Mouse (Mus musculus) WW6 (cell line): ENCODE measurements around the gene Hoxb6.

Experiments used
- DNase-seq: peaks from one replicate; pipeline ENCODE4 v3.0.0-alpha.2; 2013; ENCODE audit warnings: low read depth, low spot score

Hoxb6 gene

DNA sequence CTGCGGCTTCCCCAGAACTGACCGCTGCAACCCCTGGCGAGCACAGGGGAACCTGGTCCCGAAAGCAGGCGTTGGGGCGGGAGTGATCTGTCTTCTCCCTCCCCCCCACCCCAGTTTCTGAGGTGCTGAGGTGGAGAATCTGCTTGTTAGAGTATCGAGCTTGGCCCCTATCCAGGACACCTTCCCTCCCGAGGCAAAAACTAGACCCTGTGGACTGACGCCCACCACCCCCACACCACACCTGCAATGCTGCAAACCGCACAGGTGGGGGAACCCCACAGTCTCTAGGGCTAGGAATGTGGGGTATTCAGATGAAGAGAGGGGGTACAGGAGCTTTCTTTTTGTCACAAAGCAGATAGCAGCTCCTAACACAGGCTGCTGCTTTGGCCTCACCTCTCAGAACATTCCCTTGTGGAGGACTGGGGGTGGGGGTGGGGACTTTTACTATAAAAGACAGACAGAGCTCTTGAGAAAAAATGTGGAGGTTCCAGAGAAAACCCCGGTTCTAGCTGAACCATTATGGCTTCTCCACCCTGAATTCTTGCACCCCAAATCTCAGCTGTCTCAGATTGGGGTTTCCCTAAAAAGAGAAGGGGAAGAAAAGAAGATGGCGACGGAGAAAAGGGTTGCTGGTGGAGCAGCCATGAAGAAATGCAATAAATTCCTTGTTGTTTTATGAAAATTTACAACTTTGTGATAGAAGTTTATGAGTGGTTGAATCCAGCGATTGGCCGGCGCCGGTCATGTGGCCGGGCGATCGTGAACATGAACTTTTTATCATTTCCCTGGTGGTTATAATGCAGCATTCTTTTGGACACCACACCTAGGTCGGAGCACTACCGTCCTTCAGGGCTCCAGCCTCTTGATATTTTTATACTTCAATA, at the start of gene Hoxb6:
TSS of gene Hoxb6 (plus strand) at position 796 of the 884 bp plus-strand sequence.
- no peak for DNase-seq

DNA sequence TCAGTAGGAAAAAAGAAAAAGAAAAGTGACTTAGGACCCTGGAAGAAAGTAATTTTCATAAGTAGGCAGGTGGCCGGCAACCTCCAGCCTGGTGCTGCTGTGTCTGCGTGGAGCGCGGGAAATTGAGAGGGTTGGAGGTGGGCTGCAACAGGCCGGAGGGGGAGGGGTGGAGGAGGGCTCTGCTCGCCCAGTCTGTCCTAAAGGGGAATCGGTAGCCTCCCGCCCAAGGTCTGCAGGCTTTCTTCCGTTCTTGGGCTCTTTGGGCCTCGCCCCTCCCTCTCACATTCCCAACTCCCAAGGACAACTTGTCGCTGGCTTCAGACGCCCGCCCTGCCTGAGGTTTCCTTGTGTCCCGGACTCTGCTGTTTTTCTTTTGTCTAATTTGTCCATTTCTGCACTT, 41.4 kb upstream of the Hoxb6 start:
- DNase-seq, result peak; percentile 81

DNA sequence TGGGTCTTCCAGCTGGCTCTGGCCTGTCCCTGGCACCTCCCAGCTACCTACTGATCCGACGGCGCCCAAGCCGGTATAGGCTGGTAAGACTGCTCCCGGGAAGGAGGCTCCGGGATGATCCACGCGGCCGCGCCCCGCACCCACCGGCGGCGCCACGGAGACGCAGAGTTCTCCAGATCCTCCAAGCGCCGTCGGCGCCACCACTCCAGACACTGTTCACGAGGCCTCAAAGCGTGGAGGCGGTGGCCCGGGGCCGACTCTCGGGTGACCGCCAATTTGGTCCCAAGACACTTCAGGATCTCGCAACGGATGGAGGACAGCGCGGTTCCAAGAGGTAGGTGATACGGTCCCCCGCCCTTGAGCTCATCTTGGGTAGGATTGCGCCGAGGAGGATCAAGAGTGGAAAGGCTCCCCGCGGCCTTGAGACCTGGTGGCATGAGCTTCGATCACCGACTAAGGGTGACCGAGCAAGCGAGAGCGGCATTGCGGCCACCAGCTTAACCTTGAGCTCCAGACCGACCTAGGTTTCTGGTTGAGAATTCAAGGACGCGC, 40.7 kb upstream of the Hoxb6 start:
- no peak for DNase-seq

DNA sequence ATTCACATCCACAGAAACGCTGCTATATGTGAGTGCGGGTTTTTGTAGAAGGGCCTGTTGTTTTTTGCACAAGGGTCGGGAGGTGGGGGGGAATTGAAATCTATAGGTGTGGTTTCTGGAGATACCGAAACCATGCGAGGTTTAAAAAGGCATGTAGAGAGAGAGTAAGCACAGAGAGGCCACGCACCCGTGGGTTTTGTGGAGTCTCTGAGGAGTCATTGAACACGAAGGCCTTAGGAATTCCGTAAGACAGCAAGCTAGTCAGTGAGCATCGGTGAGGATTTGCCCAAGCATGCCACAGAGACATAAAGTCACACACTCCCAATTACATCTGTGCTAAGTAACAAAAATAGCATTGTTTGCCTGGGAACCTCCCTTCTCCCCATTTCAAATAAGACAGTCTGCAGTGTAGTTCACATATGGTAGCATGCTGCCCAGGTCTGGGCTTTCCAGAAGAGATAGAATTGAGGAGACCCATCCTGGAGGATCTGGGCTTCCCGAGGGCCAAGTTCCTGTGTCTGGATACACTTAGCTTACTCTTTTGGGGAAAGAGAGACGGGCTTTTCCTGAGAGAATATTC, 39.6 kb upstream of the Hoxb6 start:
- no peak for DNase-seq

DNA sequence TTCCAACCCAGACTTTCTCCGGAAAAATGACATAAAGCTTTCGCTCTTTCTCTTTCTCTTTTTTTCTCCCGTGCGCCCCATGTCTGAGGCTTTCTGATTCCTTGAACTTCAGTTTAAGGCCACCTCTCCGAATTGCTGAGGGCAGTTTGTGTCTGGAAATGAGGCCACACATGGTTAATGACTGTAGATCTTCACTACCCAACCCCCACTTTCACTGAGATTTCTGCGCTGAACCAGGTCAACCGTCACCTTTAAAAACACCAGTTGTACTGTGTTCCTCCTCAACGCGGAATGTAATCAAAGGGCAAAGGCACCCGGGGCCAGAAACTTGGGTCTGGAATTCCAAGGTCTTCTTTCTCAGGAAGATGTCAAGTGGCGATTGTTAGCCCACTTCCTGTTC, 38.1 kb upstream of the Hoxb6 start:
- DNase-seq, result no peak

DNA sequence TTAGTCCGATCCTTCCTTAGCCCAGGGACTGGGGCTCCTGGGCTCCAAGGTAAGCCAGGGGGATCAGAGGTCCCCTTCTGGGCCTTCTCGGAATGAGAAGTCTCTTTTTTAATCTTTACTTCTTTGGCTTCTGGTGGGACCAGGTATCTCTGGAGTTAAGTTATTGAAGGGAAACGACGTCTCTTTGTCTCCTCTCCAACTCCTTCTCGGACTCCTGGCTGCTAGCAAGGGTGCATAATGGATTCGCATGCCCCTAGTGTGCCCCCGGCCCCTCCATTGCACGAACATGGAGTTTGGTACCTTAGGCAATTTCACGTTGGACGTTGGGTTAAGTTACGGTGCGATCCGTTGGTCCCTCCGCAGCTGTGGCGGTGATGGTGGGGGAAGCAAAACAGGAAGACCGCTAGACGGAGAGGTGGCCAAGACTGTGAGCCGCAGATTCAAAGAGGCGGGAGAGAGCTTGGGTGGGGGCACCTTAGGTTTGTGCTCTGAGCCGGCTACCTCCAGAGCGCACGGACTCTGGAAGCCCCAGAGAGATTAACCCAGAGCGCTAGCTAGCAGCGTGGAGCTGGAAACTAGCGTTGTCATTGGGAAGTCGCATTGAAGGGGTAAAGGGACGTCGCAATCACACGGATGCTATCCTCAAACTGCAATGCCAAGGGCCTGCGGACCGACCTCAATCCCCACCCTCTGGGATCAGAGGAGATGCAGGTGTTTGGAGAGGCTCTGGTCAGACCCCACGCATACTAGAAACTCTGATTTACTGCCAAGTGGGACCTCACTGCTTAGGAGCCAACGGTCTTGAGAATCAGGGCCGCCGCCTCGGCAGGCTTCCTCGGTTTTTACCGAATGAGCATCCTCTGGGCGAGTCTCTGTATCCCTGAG, 36.9 kb upstream of the Hoxb6 start:
- DNase-seq, result no peak

DNA sequence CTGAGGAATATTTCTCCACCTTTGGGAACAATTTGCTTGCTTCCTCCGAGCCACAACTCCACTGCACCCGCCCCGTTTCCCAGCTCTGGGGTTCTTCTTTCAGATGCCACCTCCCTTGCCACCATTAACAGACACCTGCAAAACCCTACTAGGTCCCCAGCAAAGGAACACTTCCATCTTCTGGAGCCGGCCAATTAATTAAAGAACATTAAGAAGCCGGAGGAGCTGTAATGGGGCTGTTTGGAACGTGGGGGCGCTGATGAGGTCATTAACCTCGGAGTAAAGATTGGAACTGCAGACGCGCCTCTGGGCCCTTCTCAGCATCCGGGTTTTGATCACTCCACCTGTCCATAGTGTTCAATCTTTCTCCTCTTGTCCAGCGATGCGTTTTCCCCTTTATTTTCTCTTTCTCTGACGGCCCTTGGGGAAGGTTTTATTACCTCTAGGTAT, 36.3 kb upstream of the Hoxb6 start:
- DNase-seq, result no peak

DNA sequence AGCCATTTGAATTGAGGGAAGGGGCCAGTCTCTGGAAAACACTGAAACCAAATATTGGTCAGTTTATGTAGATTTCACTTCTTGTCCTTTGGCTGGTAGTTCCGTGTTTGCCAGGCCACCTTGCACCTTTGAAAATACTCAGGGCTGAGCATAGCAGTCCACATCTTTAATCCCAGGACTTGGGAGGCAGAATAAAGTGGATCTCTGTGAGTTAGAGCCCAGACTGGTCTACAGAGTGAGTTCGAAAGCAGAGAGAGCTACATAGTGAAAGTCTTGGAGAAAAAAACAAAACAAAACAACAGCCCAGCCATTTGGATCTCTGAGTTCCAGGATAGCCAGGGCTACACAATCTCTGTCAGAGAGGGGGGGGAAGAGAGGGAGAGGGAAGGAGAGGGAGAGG, 35.1 kb upstream of the Hoxb6 start:
- DNase-seq, result no peak

DNA sequence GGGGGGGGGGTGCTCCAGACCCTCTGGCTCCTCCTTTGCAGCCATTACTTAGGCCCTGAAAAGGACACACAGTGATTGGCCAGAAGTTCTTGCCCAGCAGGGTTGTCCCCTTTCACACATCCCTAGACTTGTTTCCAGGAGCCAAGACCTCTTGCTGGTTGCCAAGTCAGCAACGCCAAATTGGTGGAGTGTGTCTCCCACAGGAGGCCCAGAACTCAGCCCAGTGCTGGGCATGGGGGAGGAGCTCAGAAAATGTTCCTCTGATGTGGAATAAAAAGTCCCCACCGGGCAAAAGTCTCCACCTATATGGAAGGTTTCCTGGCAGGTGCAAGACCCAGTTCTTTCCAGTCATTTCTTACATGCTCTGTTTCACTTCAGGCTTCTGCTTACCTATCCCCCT, 33.2 kb upstream of the Hoxb6 start:
- no peak for DNase-seq

DNA sequence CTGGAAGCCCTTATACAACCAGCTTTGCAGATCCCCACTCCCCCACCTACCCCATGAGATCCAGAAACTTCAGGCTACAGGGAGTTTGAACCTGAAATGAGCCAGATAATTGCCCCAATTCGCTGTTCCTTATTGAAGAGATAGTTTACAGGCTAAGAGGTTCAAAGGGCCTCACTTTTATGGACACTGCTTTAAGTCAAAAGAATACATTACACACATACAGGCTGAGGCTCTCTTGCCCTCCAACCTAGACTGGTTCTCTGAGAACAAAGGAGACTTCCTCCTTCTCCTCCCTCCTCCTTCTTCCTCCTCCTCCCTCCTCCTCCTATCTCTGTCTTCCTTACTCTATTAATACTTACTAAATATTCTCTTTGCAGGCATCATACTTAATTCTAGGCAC, 32.8 kb upstream of the Hoxb6 start:
- DNase-seq, result no peak

DNA sequence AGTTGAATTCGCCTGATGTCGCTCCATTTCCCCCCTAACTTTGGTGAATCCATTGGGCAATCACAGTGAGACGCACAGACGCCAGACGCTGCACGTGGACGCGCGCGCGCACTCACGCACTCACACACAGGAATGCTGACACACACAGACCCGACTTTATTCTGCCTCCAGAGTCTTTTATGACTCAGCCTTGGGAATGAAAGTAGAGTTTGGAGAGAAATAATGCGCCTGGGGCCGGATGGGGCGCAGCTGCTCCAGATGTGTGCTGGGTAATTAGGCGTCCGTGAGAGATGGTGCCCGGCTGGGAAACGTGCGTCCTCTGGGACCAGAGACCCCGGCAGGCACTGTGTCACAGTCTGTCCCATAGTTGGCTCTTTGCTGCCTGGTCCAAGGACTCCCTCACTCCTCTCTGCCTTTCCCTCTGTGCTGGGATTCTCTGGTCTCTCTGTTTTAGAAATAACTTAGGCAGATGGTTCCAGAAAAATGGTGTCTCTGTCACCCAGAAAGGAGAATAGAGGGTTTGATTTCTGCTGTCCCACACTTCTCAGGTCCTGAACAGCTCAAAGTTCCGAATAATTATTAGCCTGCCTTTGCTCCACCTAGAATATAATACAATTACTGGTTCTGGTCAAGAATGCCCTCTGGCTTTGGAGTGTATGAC, 31.8 kb upstream of the Hoxb6 start:
- no peak for DNase-seq

DNA sequence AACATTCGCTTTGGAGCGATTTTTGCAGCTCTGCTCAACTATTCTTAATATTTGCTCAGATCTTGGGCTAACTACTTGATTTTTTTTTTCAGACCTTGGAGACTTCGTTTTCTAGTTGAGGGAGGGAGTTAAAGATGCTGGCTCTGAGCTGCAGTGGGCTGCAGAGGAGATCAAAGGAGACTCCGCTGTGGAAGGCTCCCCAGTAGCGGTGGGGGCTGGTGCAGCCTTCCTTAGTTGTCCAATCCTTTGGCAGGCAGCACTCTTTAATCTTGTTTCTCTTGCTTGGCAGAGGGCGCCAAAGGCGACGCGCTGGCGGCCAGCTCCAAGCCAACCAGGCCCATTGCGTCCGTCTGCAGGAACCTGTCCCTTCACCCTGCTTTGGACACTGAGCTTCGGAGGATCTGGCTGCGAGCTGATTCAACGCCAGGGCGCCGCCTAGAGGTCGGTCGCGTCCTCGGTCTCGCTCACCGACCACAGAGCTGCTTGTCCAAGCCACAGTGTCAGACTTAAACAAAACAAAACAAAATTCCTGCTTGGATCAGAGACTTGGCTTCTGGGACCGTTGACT, 30.9 kb upstream of the Hoxb6 start:
- no peak for DNase-seq

DNA sequence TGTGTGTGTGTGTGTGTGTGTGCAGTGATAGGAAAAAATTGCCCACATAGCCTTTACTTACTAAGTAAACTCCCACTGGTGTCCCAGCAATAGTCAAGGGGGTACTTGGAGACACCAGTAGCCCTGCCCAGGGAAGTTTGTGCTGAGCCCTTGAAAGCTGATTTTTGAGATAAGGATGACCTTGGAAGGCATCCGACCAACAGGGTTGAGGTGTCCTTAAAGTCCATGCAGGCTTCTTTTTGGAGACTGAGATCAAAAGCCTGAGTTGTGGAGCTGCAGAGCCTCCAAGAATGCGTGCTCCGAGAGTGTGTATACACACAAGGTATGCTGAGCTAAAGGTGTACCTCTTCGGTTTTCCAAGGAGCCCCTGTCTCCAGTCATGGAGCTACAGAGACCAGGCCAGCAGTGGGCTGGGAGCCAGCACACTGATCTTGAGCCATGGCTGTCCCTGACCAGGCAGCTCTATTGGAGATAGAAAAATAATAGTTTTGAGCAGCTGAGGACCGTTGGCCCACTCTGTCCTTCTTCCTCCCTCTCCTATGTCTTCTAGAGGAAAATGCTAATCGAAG, 29.9 kb upstream of the Hoxb6 start:
- no peak for DNase-seq

DNA sequence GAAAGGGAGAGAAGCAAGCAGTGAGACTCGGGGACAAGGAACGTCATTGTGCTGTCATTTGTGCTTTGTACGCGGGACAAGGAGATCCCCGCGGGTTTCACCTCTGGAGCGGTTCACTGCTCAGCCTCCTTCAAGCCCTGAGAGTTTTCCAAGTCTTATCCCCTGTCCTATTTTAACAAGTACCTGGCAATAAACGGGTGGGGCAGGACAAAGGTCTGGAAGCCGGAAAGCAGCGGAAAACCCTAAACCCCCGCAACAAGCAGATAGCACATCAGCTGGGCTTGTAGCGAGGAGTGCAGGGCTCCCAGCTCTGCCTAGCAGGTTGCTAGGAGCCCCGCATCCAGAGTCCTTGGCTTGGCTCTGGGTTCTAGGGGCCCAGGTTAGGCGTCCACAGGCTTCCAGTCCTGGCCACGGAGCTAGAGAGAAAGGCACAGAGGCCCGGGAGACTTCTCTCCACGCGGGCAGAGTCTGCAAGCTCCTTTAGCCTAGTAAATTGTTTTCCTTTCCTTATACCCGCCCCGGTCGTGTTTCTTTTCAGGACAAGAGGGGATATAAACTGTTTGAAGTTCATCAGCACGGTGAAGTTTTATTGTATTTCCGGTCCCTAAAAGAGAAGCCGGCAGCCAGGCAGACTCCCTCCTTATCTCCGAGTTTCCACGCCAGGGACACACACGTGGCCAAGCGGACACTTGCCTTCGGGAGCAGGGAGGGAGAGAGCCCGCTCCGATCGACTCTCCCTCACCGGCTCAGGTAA, 28.5 kb upstream of the Hoxb6 start:
- DNase-seq, result no peak

DNA sequence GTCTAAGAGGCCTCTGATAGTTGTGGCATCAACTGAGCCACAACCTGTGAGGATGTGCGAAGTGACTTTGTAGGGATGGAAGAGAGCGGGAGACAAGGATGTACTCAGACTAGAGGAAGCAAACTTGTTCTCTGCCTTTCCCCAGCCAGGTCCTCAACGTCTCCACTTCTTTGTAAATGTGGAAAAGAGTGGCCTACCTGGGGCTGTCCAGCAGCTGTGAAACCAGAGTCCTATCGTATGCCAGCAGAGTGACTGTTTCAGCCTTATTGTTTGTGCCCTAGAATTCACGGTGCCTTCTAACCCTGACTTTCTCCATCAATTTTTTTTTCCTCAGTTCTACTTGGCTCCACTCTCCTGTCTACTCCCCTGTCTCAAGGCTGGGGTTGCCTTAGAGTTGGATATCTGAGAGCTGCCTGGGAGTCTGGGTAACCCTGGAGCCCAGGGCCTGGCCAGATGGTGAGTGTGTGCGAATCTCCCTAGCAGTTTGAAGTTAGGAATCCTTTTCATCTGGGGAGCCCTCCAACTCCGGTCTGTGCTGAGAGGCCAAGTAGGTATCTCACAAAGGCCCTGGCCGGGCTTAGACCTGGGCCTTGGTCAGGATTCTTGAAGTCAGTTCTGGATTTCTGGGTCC, 27.8 kb upstream of the Hoxb6 start:
- DNase-seq, result no peak

DNA sequence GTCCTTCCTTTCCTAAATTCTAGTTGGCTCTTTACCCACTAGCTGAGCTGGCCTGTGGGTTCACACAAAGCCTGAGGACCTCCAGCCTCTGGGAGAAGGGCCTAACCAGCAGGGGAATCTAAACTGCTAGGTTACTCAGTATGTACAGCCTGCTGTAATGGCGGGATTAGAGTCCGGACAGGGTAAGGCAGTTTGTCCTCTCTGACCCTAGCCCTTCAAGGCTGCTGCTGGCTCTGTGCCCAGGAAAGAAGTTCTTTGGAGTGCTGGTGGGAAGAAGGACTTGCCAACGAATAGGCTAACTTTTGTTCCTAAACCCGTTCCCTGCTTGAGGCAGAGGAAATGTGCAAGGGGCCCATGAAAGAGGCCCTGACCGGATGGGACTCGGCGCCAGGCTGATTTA, 26.3 kb upstream of the Hoxb6 start:
- no peak for DNase-seq

DNA sequence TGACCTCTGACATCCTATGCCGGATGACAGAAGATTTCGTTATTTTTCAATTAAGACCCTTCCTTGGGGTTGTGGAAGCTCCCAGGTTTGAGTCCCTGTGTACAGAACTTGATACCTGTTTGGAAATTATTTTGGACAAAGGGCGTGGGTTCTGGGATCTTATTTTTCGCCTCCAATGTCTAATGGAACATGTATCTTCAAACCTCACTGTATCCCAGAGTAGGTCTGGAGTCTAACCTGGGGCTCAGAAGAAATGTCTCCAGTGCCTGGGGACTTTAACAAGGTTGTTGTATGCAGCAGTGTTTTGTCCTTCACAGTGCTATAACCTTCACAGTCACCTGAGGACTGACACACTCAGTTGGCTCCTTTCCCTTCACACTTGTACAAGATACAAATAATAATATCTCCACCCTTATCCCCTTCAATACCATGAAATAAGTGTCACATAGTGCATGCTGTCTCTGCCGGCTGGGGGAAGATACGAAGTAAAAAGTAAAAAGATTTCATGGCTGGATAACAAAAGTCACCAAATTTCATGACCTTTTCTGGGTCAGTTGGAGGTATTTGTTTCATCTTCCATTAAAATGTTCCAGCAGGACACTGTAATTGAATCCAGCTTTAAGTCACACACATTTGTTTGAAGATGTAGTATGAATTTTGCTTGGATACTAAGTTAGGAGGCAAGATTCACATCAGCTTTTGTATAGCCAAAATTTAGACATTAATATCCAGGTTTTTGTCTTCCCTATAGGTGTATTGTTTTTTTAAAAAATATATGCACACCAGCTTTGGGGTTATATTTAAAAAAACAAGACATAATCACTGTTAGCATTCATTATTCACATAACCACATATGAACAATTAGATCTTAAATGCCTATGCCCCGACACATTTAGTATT, 25.0 kb upstream of the Hoxb6 start:
- no peak for DNase-seq

DNA sequence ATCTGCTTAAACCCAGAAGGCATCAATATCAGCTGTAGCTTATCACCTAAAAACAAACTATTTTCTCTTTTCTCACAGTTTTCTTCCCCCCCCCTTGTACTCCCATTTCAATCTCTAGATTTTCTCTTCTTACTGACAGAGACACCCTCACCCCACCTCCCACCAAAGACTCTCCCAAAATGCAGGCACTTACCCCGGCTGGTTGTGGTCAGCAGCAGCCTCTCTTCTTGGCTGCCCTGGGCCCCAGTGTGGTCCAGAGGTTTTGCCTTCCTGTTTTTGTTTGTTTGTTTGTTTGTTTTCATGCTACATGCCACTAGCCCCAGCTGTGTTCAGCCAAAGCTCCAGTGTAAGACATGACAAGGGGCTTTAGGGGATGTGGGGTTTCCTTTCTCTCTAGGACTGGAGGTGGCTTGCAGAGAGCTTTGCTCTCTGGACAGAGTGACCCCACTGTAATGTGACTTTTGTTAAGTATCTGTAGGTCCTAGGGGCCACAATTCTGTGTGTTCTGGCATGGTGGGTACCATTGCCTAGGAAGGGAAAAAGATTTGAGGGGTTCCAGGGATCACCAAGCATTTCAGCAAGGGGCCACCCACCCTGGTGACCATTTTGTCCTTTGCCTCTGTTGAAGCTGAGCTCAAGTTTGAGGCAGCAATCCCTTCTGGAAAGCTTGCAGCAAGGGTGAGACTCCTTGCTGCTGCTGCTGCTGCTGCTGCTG, 24.1 kb upstream of the Hoxb6 start:
- DNase-seq, result no peak
